Mouse (Mus musculus) embryonic facial prominence, embryonic 13.5 days (tissue): ENCODE data around the gene Slc6a12. TPM values are rescaled to one million over a fixed set of nuclear protein-coding genes. Genes with fewer than 3 reads are reported as not detected.
"Not testable (repeated sequence)": the region's sequence is repeated elsewhere in the genome, so short reads cannot be mapped to it uniquely, and the experiment has no call there.

Experiments used
- ATAC-seq: fragments of 200-750 bp; cut with Nextera tagmentation; 2 replicates; pipeline ENCODE4 v1.8.0; 2017; ENCODE audit warnings: low read depth; ENCODE audit not compliant: insufficient number of reproducible peaks, insufficient read depth, low FRiP score, low TSS enrichment
- H3K27ac ChIP-seq: fragments of 300-500 bp; sonication (generic); 2 replicates; pipeline ENCODE4 v1.5.1; 2015; ENCODE audit warnings: moderate library complexity, mild to moderate bottlenecking, inconsistent platforms
- H3K27me3 ChIP-seq: fragments of 300-500 bp; sonication (generic); 2 replicates; pipeline ENCODE4 v1.6.1; 2015; ENCODE audit warnings: mild to moderate bottlenecking, inconsistent platforms
- H3K36me3 ChIP-seq: fragments of 300-500 bp; sonication (generic); 2 replicates; pipeline ENCODE4 v1.6.1; 2015; ENCODE audit warnings: mild to moderate bottlenecking, inconsistent platforms
- H3K4me1 ChIP-seq: fragments of 300-500 bp; sonication (generic); 2 replicates; pipeline ENCODE4 v1.6.1; 2015; ENCODE audit warnings: inconsistent platforms
- H3K4me2 ChIP-seq: fragments of 300-500 bp; sonication (generic); 2 replicates; pipeline ENCODE4 v1.6.1; 2015; ENCODE audit warnings: moderate library complexity, mild to moderate bottlenecking, inconsistent platforms
- H3K4me3 ChIP-seq: fragments of 300-500 bp; sonication (generic); 2 replicates; pipeline ENCODE4 v1.5.1; 2015; ENCODE audit warnings: mild to moderate bottlenecking, inconsistent platforms
- H3K9ac ChIP-seq: fragments of 300-500 bp; sonication (generic); 2 replicates; pipeline ENCODE4 v1.6.1; 2015; ENCODE audit warnings: mild to moderate bottlenecking, inconsistent platforms
- H3K9me3 ChIP-seq: fragments of 300-500 bp; sonication (generic); 2 replicates; pipeline ENCODE4 v1.6.1; 2016; ENCODE audit warnings: inconsistent platforms
- WGBS: fragments of 180-500 bp; shearing (Covaris S2); methylation state at CpG from one replicate; pipeline ENCODE4 v1.1.7; 2015; ENCODE audit warnings: mixed read lengths; 5-methylcytosine and 5-hydroxymethylcytosine counted together
- polyA plus RNA-seq: library from polyadenylated mRNA; unstranded; fragments of >200 nt; fragmentation: Nextera tagmentation; extraction: Ambion mirVana; gene quantifications from 2 replicates; pipeline ENCODE4 v1.2.1, GENCODE M21; 2015

Slc6a12 gene
- polyA plus RNA-seq, 1 experiment from 2014 or later = not detected

DNA sequence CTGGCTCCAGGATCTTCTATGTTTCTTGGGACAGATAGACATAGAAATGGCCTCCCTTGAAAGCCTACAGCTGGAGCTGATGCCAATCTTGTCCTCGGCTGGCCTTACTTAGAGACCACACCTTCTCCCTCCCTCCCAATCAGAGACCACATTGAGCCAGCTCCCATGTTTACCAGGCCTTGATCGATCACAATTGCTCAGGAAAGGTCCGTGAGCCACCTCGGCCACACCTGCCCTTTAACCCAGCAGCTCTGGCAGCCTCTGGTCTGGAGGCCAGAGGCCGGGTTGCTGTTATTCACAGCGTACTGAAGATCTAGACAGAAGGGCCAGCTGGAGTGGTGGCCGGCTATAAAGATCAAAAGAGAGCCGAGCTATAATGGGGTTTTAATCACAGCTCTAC lies 3.6 kb downstream of the Slc6a12 start:
- 0 out of 2 replicates have a peak, but pooled peaks cover 6% of the 10 kb centered on the region for H3K4me1 ChIP-seq
- 54% methylated on average over 8 of the region's 8 CpGs for WGBS
- H3K4me2 ChIP-seq = no peak overlapping the region
- no peak overlapping the region for H3K27ac ChIP-seq
- H3K27me3 ChIP-seq = peaks cover 5% of the 10 kb centered on the region
- no peaks in the 10 kb centered on the region for H3K9me3 ChIP-seq
- no peak overlapping the region for H3K9ac ChIP-seq
- H3K36me3 ChIP-seq = no peaks in the 10 kb centered on the region
- no peak overlapping the region for H3K4me3 ChIP-seq
- ATAC-seq = no peak

DNA sequence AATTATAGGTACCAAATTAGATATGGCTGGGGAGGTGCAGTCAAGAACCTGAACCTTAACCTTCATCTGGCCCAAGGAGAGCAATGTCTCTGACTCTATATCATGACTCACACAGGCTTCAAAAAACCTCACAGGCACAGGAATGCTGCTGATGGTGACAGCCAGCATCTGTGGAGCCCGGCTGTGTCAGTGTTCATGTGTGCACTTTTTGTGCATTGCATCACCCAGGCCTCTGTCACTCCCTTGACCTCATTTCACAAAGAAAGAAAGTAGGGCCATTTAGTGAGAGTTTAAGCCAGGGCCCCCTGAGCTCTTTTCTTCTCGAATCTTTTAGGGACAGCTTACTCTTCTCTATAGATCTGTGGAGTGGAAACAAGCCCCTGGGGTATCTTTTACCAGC lies 9.4 kb downstream of the Slc6a12 start:
- H3K4me3 ChIP-seq = no peak overlapping the region
- H3K27me3 ChIP-seq = peaks cover 9% of the 10 kb centered on the region
- no peak overlapping the region for H3K4me2 ChIP-seq
- 43% methylated on average over 2 of the region's 2 CpGs for WGBS
- H3K9ac ChIP-seq = no peak overlapping the region
- no peaks in the 10 kb centered on the region for H3K9me3 ChIP-seq
- H3K27ac ChIP-seq = no peak overlapping the region
- H3K36me3 ChIP-seq = no peaks in the 10 kb centered on the region
- ATAC-seq = no peak
- 0 out of 2 replicates have a peak, but pooled peaks cover 6% of the 10 kb centered on the region for H3K4me1 ChIP-seq

DNA sequence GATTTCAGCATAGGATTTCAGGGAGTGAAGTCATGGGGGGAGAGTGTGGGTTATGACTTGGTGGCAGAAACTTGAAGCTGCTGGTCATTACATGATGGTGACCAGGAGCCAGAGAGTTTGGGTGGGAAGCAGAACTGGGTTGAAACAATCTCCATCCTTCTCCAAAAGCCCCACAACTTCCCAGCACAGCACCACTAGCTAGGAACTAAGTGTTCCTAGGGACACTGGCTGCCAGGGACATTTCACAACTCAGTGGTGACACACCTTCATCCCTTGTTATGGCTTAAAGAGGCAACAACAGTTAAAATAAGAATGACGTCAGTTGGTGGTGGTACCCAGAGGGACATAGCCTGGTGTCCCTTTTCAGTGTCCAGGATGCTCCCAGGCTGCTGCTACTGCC lies 13.2 kb downstream of the Slc6a12 start:
- Histone ChIP-seq H3K4me3 (no peak overlapping the region), H3K36me3 (no peaks in the 10 kb centered on the region), H3K4me2 (no peak overlapping the region), H3K27ac (no peak overlapping the region), H3K9ac (no peak overlapping the region), H3K4me1 (no peaks in the 10 kb centered on the region), H3K9me3 (no peaks in the 10 kb centered on the region), H3K27me3 (peaks cover 9% of the 10 kb centered on the region)
- 89% methylated on average over 1 of the region's 1 CpGs for WGBS
- ATAC-seq = no peak

DNA sequence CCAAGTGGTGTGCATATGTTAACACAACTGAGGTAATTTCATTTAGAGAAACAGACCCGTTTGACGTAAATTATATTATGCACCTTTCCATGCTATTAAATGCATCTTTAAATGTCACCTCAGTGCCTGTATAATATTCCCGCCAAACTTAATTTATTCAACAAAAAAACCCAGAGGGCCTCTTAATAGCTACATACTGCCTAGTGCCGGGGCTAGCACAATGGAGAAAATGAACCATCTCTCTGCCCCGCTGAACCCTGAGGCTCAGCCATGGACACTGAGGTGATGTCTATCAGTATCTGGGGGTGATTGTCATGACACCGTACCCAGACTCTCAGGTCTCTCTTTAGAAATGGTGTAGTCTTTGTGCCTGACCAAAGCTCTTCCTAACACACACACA lies 14.4 kb downstream of the Slc6a12 start:
- H3K4me3 ChIP-seq = no peak overlapping the region
- H3K27ac ChIP-seq = no peak overlapping the region
- H3K4me1 ChIP-seq = no peaks in the 10 kb centered on the region
- no peaks in the 10 kb centered on the region for H3K9me3 ChIP-seq
- H3K27me3 ChIP-seq = peaks cover 9% of the 10 kb centered on the region
- no peak overlapping the region for H3K9ac ChIP-seq
- no peak for ATAC-seq
- H3K36me3 ChIP-seq = no peaks in the 10 kb centered on the region
- 72% methylated on average over 6 of the region's 6 CpGs for WGBS
- no peak overlapping the region for H3K4me2 ChIP-seq

DNA sequence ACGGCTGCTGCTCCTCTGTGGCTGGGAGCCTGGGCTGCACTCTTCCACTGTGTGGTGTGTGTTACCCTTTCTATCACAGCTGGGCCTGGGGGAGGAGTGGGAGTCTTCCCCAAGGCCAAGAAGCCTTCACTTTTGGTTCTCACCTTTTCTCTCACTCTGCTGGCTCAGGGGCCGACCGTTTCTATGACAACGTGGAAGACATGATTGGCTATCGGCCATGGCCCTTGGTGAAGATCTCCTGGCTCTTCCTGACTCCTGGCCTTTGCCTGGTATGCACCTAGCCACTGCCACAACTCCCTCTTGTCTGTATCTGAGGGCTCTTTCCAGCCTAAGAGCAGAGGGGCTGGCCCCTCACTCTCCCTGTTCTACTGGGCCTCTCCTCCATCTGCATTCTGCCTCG lies 20.2 kb downstream of the Slc6a12 start:
- Histone ChIP-seq H3K36me3 (no peaks in the 10 kb centered on the region), H3K4me1 (no peaks in the 10 kb centered on the region), H3K9me3 (no peaks in the 10 kb centered on the region), H3K4me2 (no peak overlapping the region), H3K27me3 (no peaks in the 10 kb centered on the region; the same call in 1 of the 2 replicates), H3K4me3 (no peak overlapping the region), H3K27ac (no peak overlapping the region), H3K9ac (no peak overlapping the region)
- no peak for ATAC-seq
- 87% methylated on average over 6 of the region's 6 CpGs for WGBS

DNA sequence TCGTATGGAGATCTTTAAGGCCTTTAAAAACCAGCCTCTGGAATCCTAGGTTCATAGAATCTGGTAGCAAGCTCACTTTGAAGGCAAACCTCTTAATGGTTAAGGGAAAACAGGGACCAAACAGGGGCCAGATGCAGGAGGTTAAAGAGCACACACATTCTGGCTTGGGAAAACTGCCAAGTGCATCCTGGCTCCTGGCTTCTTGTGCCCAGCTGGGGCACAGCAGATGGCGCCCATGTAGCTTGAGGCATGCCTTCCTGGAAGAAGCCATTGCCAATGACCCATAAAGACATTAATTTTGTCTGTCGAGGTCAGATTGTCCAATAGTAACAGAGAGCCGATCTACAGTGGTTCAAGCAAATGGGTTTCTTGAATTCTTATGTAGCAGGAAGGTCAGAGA lies 21.1 kb downstream of the Slc6a12 start:
- Histone ChIP-seq H3K27me3 (no peaks in the 10 kb centered on the region; the same call in 1 of the 2 replicates), H3K4me3 (no peak overlapping the region), H3K9ac (no peak overlapping the region), H3K9me3 (no peaks in the 10 kb centered on the region), H3K27ac (no peak overlapping the region), H3K4me2 (no peak overlapping the region), H3K4me1 (no peaks in the 10 kb centered on the region), H3K36me3 (no peaks in the 10 kb centered on the region)
- no peak for ATAC-seq
- 73% methylated on average over 4 of the region's 4 CpGs for WGBS

DNA sequence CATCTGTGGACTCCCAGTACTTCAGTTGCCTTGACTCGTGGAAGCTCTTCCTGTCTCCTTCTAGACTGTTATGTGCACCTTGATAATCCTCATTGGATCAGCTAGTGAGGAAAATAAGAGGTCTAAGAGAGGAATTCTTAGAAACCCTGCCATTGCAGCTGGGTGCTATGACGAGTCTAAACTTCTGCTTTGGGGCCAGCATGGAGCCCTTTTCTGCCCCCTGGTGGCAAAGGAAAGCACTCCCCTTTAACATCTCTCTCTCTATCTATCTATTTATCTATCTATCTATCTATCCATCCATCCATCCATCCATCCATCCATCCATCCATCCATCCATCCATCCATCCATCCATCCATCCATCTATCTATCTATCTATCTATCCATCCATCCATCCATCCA lies 23.7 kb downstream of the Slc6a12 start:
- not testable (repeated sequence) for ATAC-seq, H3K27me3 ChIP-seq, H3K4me2 ChIP-seq, H3K4me3 ChIP-seq, H3K9me3 ChIP-seq, H3K4me1 ChIP-seq, H3K9ac ChIP-seq, H3K36me3 ChIP-seq, H3K27ac ChIP-seq
- WGBS = 5% methylated on average over 2 of the region's 2 CpGs

DNA sequence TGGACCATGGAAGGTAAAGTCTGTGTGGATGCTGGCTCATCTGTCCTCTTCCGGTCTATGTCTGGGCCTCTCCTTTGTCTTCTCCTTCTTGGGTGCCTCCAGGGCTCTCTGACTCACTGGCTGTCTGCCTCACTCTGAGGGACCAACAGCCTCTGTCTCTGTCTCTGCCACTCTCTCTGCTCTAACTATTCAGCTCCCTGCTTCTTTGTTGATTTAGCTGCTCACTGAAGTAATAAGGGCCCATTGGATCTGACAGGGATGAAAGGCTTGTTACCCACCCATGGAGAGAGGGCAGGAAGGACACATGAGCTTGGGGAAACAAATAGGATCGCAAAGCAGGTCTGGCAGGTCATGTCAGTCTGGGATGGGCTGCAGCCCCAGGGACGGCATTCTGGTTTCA lies 24.2 kb downstream of the Slc6a12 start:
- H3K27ac ChIP-seq = no peak overlapping the region
- ATAC-seq = no peak
- H3K4me3 ChIP-seq = no peak overlapping the region
- H3K4me2 ChIP-seq = no peak overlapping the region
- no peaks in the 10 kb centered on the region for H3K4me1 ChIP-seq
- H3K36me3 ChIP-seq = no peaks in the 10 kb centered on the region
- 57% methylated on average over 3 of the region's 3 CpGs for WGBS
- no peaks in the 10 kb centered on the region for H3K9me3 ChIP-seq
- no peaks in the 10 kb centered on the region; the same call in 1 of the 2 replicates for H3K27me3 ChIP-seq
- no peak overlapping the region for H3K9ac ChIP-seq

DNA sequence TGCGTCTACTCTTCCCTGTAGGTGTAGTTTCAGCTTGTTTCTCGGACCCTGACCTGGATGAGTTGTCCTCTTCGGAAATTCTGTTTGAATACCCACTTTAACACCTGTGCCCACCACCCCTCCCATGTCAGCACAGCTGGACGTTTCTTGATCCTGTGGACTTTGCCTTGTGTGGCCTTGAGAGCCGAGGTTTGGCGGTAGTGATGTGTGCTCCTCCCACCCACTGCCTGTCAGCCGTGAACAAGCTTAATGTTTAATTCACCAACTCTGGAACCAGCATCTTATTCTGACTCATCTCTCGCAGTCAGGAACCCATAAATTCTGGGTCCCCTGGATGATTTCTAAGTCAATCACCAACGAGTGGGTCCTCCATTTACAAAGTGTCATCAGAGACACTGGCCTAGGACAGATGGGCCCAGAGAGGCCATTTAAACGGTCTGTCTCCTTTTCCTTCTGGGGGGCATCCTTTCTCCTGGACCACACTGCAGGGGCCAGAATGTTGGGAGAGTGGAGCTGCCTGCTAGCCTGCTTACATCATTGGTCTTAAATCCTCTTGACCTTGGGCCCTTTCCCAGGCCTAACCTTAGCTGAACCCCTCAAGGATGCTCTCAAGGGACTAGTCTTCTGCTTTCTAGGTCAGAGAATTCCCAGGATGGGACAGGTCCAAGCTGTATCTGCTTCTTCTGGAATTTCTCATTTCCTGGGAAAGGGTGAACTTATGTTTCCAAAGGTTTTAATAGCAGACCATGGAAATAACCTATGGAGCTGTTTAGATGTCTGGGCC lies 28.5 kb downstream of the Slc6a12 start:
- no peaks in the 10 kb centered on the region for H3K4me1 ChIP-seq
- no peak overlapping the region for H3K4me3 ChIP-seq
- no peaks in the 10 kb centered on the region for H3K36me3 ChIP-seq
- 81% methylated on average over 10 of the region's 10 CpGs for WGBS
- no peak for ATAC-seq
- no peaks in the 10 kb centered on the region; the same call in 1 of the 2 replicates for H3K27me3 ChIP-seq
- H3K9ac ChIP-seq = no peak overlapping the region
- no peak overlapping the region for H3K27ac ChIP-seq
- H3K9me3 ChIP-seq = no peaks in the 10 kb centered on the region
- no peak overlapping the region for H3K4me2 ChIP-seq

DNA sequence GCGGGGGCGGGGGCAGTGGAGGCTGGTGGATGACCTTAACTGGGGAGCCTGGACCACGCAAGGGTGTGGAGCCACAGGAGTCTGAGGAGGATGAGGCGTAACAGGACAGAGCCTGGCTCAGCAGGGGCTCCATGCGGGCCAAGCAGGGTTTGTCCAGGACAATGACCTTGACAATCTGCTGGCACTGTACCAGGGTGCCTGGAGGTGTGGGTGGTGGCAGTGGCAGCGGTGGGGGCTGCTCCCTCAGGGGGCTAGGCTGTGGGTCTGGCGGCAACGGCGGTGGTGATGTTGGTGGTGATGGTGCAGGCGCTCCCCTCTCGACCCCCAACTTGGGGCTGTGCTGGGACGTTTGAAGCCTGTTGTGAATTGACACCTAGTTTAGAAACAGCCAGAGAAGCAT lies 33.3 kb downstream of the Slc6a12 start:
- Histone ChIP-seq H3K27me3 (no peaks in the 10 kb centered on the region), H3K9ac (no peak overlapping the region), H3K4me3 (no peak overlapping the region), H3K4me1 (peaks cover 10% of the 10 kb centered on the region; the same call in 1 of the 2 replicates), H3K4me2 (no peak overlapping the region), H3K36me3 (no peaks in the 10 kb centered on the region), H3K27ac (no peak overlapping the region), H3K9me3 (no peaks in the 10 kb centered on the region)
- no peak for ATAC-seq
- 88% methylated on average over 12 of the region's 12 CpGs for WGBS

DNA sequence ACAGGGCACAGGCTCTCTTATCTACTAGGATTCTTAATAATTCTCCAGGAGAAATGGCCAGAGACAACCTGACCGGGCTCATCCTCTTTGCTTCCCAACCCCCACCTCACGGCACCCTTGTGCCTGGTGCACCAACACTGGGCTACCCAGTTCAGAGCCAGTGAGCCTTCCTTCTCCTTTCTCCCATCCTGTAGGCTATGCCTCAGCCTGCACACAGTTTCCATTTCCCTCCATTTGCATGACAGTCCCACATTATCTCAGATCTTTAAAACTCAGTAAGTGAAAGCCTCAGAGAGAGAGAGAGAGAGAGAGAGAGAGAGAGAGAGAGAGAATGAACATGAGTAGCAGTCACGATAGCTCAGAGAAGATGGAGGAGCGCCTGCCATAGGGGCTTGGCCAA lies 35.4 kb downstream of the Slc6a12 start:
- Histone ChIP-seq H3K27ac (no peak overlapping the region), H3K9ac (no peak overlapping the region), H3K27me3 (peaks cover 2% of the 10 kb centered on the region; the same call in 1 of the 2 replicates), H3K4me1 (peaks cover 20% of the 10 kb centered on the region; the same call in 1 of the 2 replicates), H3K9me3 (no peaks in the 10 kb centered on the region), H3K36me3 (no peaks in the 10 kb centered on the region), H3K4me3 (no peak overlapping the region), H3K4me2 (no peak overlapping the region)
- WGBS = 59% methylated on average over 4 of the region's 4 CpGs
- ATAC-seq = no peak

DNA sequence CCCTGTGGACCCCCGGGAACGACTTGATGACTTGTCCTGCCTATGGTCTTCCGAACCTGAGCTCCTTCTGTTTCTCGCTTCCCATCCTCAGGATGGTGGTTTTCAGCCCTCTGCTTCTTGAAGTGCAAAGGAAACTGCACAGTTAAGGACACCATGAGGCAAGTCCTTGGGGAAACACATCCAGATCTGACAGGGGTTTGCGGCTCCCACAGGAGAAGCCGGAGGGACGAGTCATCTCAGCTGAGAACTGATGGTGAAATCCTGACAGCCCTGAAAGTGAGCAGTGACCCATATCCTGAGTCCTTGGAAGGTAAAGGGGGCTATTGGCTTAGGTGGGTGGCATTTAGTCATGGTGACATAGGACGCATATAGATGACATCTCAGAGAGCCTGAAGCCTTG lies 37.7 kb downstream of the Slc6a12 start:
- no peaks in the 10 kb centered on the region for H3K36me3 ChIP-seq
- 82% methylated on average over 8 of the region's 8 CpGs for WGBS
- no peak for ATAC-seq

More for the DNA sequence above, 37.7 kb downstream of the Slc6a12 start:
- no peaks in the 10 kb centered on the region for H3K9me3 ChIP-seq
- H3K4me1 ChIP-seq = peaks cover 32% of the 10 kb centered on the region
- H3K27ac ChIP-seq = no peak overlapping the region
- peaks cover 14% of the 10 kb centered on the region for H3K27me3 ChIP-seq
- no peak overlapping the region for H3K4me2 ChIP-seq
- H3K4me3 ChIP-seq = no peak overlapping the region
- H3K9ac ChIP-seq = no peak overlapping the region
